ENCODE assay signal across 7 mouse cellular contexts in genomic region chr4:148166431-148166830, GRCm38 (mm10). TPM values are rescaled to one million over a fixed set of nuclear protein-coding genes. Genes with fewer than 3 reads are reported as not detected.
A peak's percentile ranks its signal among the peaks of the same experiment; 100 is the strongest.
DNase-seq lines count a peak whose midpoint lies in the region; ATAC-seq lines count a peak whose summit lies in the region.

No protein-coding gene starts in this region.

- ATAC-seq in hindbrain, embryonic 12.5 days (ENCODE audit: low FRiP score) = peak; percentile 32; the same call in 1 of the 2 replicates
- no peak for ATAC-seq in inflammation-experienced regulatory T-cells, adult 6 months

- H3K4me2 ChIP-seq in hindbrain, embryonic 12.5 days (replicated peaks) = peak overlapping the region; percentile 29

- H3K27me3 ChIP-seq in hindbrain, embryonic 12.5 days = peaks cover 78% of the 10 kb centered on the region
- peaks cover 97% of the 10 kb centered on the region for H3K27me3 ChIP-seq in limb, embryonic 10.5 days (ENCODE audit: low read depth, poor library complexity, severe bottlenecking)

- WGBS in hindbrain, embryonic 12.5 days = 2% methylated on average over 10 of the region's 10 CpGs
- WGBS in limb, embryonic 10.5 days = 10% methylated on average over 10 of the region's 10 CpGs

- H3K4me3 ChIP-seq in hindbrain, embryonic 12.5 days = no peak overlapping the region
- peak overlapping the region; percentile 28 for H3K4me3 ChIP-seq in limb, embryonic 10.5 days

- no peak overlapping the region for H3K27ac ChIP-seq in hindbrain, embryonic 12.5 days
- H3K27ac ChIP-seq in limb, embryonic 10.5 days = no peak overlapping the region

- peaks cover 32% of the 10 kb centered on the region for H3K4me1 ChIP-seq in hindbrain, embryonic 12.5 days
- peaks cover 38% of the 10 kb centered on the region for H3K4me1 ChIP-seq in limb, embryonic 10.5 days

- H3K9me3 ChIP-seq in hindbrain, embryonic 12.5 days (replicated peaks) = no peaks in the 10 kb centered on the region
- no peaks in the 10 kb centered on the region for H3K9me3 ChIP-seq in limb, embryonic 10.5 days (replicated peaks)

- peak overlapping the region; percentile 38 for H3K9ac ChIP-seq in hindbrain, embryonic 12.5 days

- no peaks in the 10 kb centered on the region for H3K36me3 ChIP-seq in hindbrain, embryonic 12.5 days
- no peaks in the 10 kb centered on the region for H3K36me3 ChIP-seq in limb, embryonic 10.5 days

- DNase-seq in brain, adult 2 months (ENCODE audit: low read depth, low spot score) = peak; percentile 94
- peak; percentile 80 for DNase-seq in cerebellum, adult 9-11 months
- DNase-seq in limb, embryonic 10.5 days (ENCODE audit: low spot score) = peak; percentile 53
- peak; percentile 73 for DNase-seq in right cerebral cortex, postnatal 25 days
- no peak for DNase-seq in B cell, adult 2 months

RNA-seq across cellular contexts. Expression of gene Fbxo2, which starts 6.0 kb away (rescaled TPM):
- 3.3 and 10.9 TPM in 2 replicates for polyA plus RNA-seq in hindbrain, embryonic 12.5 days (2016; fragmentation: Nextera tagmentation; extraction: Ambion mirVana)
- polyA plus RNA-seq in limb, embryonic 10.5 days (2016; fragmentation: Nextera tagmentation; extraction: Ambion mirVana) = 0.49 and 0.65 TPM in 2 replicates
- polyA plus RNA-seq in inflammation-experienced regulatory T-cells, adult 6 months (2017; shearing (Covaris generic)) = not detected

RNA-seq across cellular contexts. Expression of gene Fbxo44, which starts 6.1 kb away (rescaled TPM):
- 77.6 and 80.6 TPM in 2 replicates for polyA plus RNA-seq in hindbrain, embryonic 12.5 days (2016; fragmentation: Nextera tagmentation; extraction: Ambion mirVana)
- polyA plus RNA-seq in limb, embryonic 10.5 days (2016; fragmentation: Nextera tagmentation; extraction: Ambion mirVana) = 4.4 and 9.7 TPM in 2 replicates
- polyA plus RNA-seq in inflammation-experienced regulatory T-cells, adult 6 months (2017; shearing (Covaris generic)) = 1 to 10 TPM in 2 of 3 experiments, under 1 TPM in 1; 0.44 to 4.3 (median 4.1) TPM

RNA-seq across cellular contexts. Expression of gene Fbxo6, which starts 14.5 kb away (rescaled TPM):
- polyA plus RNA-seq in hindbrain, embryonic 12.5 days (2016; fragmentation: Nextera tagmentation; extraction: Ambion mirVana) = 15.2 and 15.9 TPM in 2 replicates
- polyA plus RNA-seq in limb, embryonic 10.5 days (2016; fragmentation: Nextera tagmentation; extraction: Ambion mirVana) = 9.0 and 11.1 TPM in 2 replicates
- polyA plus RNA-seq in inflammation-experienced regulatory T-cells, adult 6 months (2017; shearing (Covaris generic)) = 10 to 100 TPM; 48.0 to 55.6 (median 52.6) TPM

RNA-seq across cellular contexts. Expression of gene Draxin, which starts 35.9 kb away (rescaled TPM):
- 11.6 and 12.8 TPM in 2 replicates for polyA plus RNA-seq in hindbrain, embryonic 12.5 days (2016; fragmentation: Nextera tagmentation; extraction: Ambion mirVana)
- 0.78 and 1.3 TPM in 2 replicates for polyA plus RNA-seq in limb, embryonic 10.5 days (2016; fragmentation: Nextera tagmentation; extraction: Ambion mirVana)
- polyA plus RNA-seq in inflammation-experienced regulatory T-cells, adult 6 months (2017; shearing (Covaris generic)) = not detected

RNA-seq across cellular contexts. Expression of gene Mad2l2, which starts 36.2 kb away (rescaled TPM):
- 85.5 and 89.9 TPM in 2 replicates for polyA plus RNA-seq in hindbrain, embryonic 12.5 days (2016; fragmentation: Nextera tagmentation; extraction: Ambion mirVana)
- 71.7 and 93.8 TPM in 2 replicates for polyA plus RNA-seq in limb, embryonic 10.5 days (2016; fragmentation: Nextera tagmentation; extraction: Ambion mirVana)
- polyA plus RNA-seq in inflammation-experienced regulatory T-cells, adult 6 months (2017; shearing (Covaris generic)) = 10 to 100 TPM; 36.3 to 49.1 (median 39.6) TPM

Comparison
In these comparisons a context has a peak if more than half of its experiments do, and no peak if none do; other contexts are left out.
1. DNase-seq: peak in brain, adult 2 months (single experiment), cerebellum, adult 9-11 months (single experiment), limb, embryonic 10.5 days (single experiment) and right cerebral cortex, postnatal 25 days (single experiment); none in B cell, adult 2 months (0 of 2).